Mouse (Mus musculus) C2C12 (cell line): ENCODE results near the gene Dcaf12.

Experiments used
- CEBPB ChIP-seq: IDR thresholded peaks from one replicate; pipeline ENCODE4 v1.6.1; 2011; ENCODE audit warnings: low read depth, mild to moderate bottlenecking, control low read depth, moderate library complexity
- CTCF ChIP-seq: IDR thresholded peaks from one replicate; pipeline ENCODE4 v1.5.1; 2011; ENCODE audit not compliant: control insufficient read depth, insufficient read depth, insufficient read length
- FOSL1 ChIP-seq: IDR thresholded peaks from one replicate; pipeline ENCODE4 v1.8.0; 2011; ENCODE audit warnings: mild to moderate bottlenecking, low read length; ENCODE audit not compliant: poor library complexity, insufficient read depth, severe bottlenecking
- MYOD1 ChIP-seq: IDR thresholded peaks from one replicate; pipeline ENCODE4 v1.6.1; 2011; ENCODE audit warnings: low read depth; ENCODE audit not compliant: control insufficient read depth, insufficient read length
- USF1 ChIP-seq: IDR thresholded peaks from one replicate; pipeline ENCODE4 v1.6.1; 2011; ENCODE audit warnings: low read depth, mild to moderate bottlenecking, control low read depth, moderate library complexity

- TF ChIP-seq CTCF (no peak), MYOD1 (no peak), CEBPB (no peak), USF1 (no peak), FOSL1 (no peak)
Observed at GRCm38 (mm10) chr4:41260691-41261090, 54.0 kb downstream of the Dcaf12 start.
